Mouse (Mus musculus) stomach, embryonic 14.5 days (tissue): ENCODE data around the gene Ninl. TPM values are rescaled to one million over a fixed set of nuclear protein-coding genes. Genes with fewer than 3 reads are reported as not detected.

Experiments used
- ATAC-seq: fragments of 200-750 bp; cut with Nextera tagmentation; 2 replicates; pipeline ENCODE4 v1.8.0; 2017; ENCODE audit warnings: low read depth, moderate TSS enrichment; ENCODE audit not compliant: insufficient number of reproducible peaks, insufficient read depth, low FRiP score
- H3K27ac ChIP-seq: fragments of 300-500 bp; sonication (generic); 2 replicates; pipeline ENCODE4 v1.5.1; 2014; ENCODE audit warnings: mild to moderate bottlenecking, low read length, moderate library complexity, mixed read lengths
- H3K27me3 ChIP-seq: fragments of 300-500 bp; sonication (generic); 2 replicates; pipeline ENCODE4 v1.6.1; 2014; ENCODE audit warnings: low read length, control low read depth, mixed read lengths; ENCODE audit not compliant: control insufficient read depth, insufficient read depth
- H3K36me3 ChIP-seq: fragments of 300-500 bp; sonication (generic); 2 replicates; pipeline ENCODE4 v1.6.1; 2014; ENCODE audit warnings: mild to moderate bottlenecking, control low read depth, low read length, moderate library complexity, mixed read lengths; ENCODE audit not compliant: control insufficient read depth, insufficient read depth
- H3K4me1 ChIP-seq: fragments of 300-500 bp; sonication (generic); 2 replicates; pipeline ENCODE4 v1.6.1; 2014; ENCODE audit warnings: low read length, control low read depth, mixed read lengths; ENCODE audit not compliant: control insufficient read depth, insufficient read depth
- H3K4me2 ChIP-seq: fragments of 300-500 bp; sonication (generic); replicated peaks from 2 replicates; pipeline ENCODE4 v1.6.1; 2014; ENCODE audit warnings: low read depth, low read length, control low read depth
- H3K4me3 ChIP-seq: fragments of 300-500 bp; sonication (generic); 2 replicates; pipeline ENCODE4 v1.5.1; 2014; ENCODE audit warnings: low read depth, low read length, control low read depth
- H3K9ac ChIP-seq: fragments of 300-500 bp; sonication (generic); replicated peaks from 2 replicates; pipeline ENCODE4 v1.6.1; 2014; ENCODE audit warnings: low read depth, mild to moderate bottlenecking, control low read depth, low read length, moderate library complexity, mixed read lengths
- H3K9me3 ChIP-seq: fragments of 300-500 bp; sonication (generic); 2 replicates; pipeline ENCODE4 v1.6.1; 2016; ENCODE audit warnings: low read depth, low read length, control low read depth; ENCODE audit not compliant: control insufficient read depth
- WGBS: fragments of 180-500 bp; shearing (Covaris S2); extraction: QIAGEN DNeasy Blood & Tissue Kit; methylation state at CpG from one replicate; pipeline ENCODE4 v1.1.7; 2014; 5-methylcytosine and 5-hydroxymethylcytosine counted together
- polyA plus RNA-seq: library from polyadenylated mRNA; unstranded; fragments of >200 nt; fragmentation: Nextera tagmentation; extraction: Ambion mirVana; gene quantifications from 2 replicates; pipeline ENCODE4 v1.2.1, GENCODE M21; 2014

Ninl gene
- polyA plus RNA-seq: 13.0 and 14.0 TPM in 2 replicates

GRCm38 (mm10) chr2:151039232-151039695 is at the start of gene Ninl, which contains the start of gene Nanp:
Gene Ninl, minus strand, starts transcription at chr2:151039382.
Gene Nanp, minus strand, starts transcription at chr2:151039398.
- H3K9ac ChIP-seq: peak within 1 kb of the TSS; percentile 82
- H3K36me3 ChIP-seq: no peaks in the 10 kb centered on the region
- peak within 1 kb of the TSS; percentile 64 for H3K4me2 ChIP-seq
- peak within 1 kb of the TSS; percentile 77 for H3K27ac ChIP-seq
- peak; percentile 95 for ATAC-seq
- WGBS: under 1% methylated on average over 30 of the region's 34 CpGs
- H3K4me3 ChIP-seq: peak within 1 kb of the TSS; percentile 76
- H3K27me3 ChIP-seq: no peaks in the 10 kb centered on the region
- H3K4me1 ChIP-seq: peaks cover 8% of the 10 kb centered on the region
- H3K9me3 ChIP-seq: no peaks in the 10 kb centered on the region

- peak; percentile 18; the same call in 1 of the 2 replicates for ATAC-seq
- H3K9me3 ChIP-seq: no peaks in the 10 kb centered on the region
- 61% methylated on average over 1 of the region's 1 CpGs for WGBS
These were observed 17.5 kb upstream of the Ninl start for GRCm38 (mm10) chr2:151056637-151057036.

GRCm38 (mm10) chr2:151040411-151040810 is 1.2 kb upstream of the Ninl start:
- H3K4me1 ChIP-seq: peaks cover 8% of the 10 kb centered on the region
- no peak overlapping the region for H3K9ac ChIP-seq
- no peaks in the 10 kb centered on the region for H3K27me3 ChIP-seq
- no peak overlapping the region for H3K4me2 ChIP-seq
- H3K27ac ChIP-seq: no peak overlapping the region
- 84% methylated on average over 1 of the region's 1 CpGs for WGBS
- ATAC-seq: no peak
- no peaks in the 10 kb centered on the region for H3K36me3 ChIP-seq
- no peaks in the 10 kb centered on the region for H3K9me3 ChIP-seq
- no peak overlapping the region for H3K4me3 ChIP-seq

More at GRCm38 (mm10) chr2:151056637-151057036, 17.5 kb upstream of the Ninl start:
- Histone ChIP-seq H3K27me3 (no peaks in the 10 kb centered on the region), H3K27ac (no peak overlapping the region), H3K4me3 (no peak overlapping the region), H3K4me1 (no peaks in the 10 kb centered on the region), H3K36me3 (no peaks in the 10 kb centered on the region), H3K9ac (no peak overlapping the region), H3K4me2 (no peak overlapping the region)

- Histone ChIP-seq H3K4me2 (peak overlapping the region; percentile 64), H3K4me3 (peak overlapping the region; percentile 76), H3K9me3 (no peaks in the 10 kb centered on the region), H3K36me3 (no peaks in the 10 kb centered on the region), H3K9ac (peak overlapping the region; percentile 69), H3K4me1 (peaks cover 8% of the 10 kb centered on the region), H3K27me3 (no peaks in the 10 kb centered on the region), H3K27ac (no peak overlapping the region)
- 0 out of 2 replicates have a peak, but pooled peaks have one; percentile 3 for ATAC-seq
- 47% methylated on average over 8 of the region's 8 CpGs for WGBS
These were observed 544 bp upstream of the Ninl start for GRCm38 (mm10) chr2:151039726-151040125.

- peak; percentile 55 for ATAC-seq
These were observed 365 bp downstream of the Ninl start for GRCm38 (mm10) chr2:151038811-151039222.

GRCm38 (mm10) chr2:151037876-151038552 is 1.2 kb downstream of the Ninl start:
- 59% methylated on average over 18 of the region's 18 CpGs for WGBS
- Histone ChIP-seq H3K4me2 (peak overlapping the region; percentile 64), H3K9ac (peak overlapping the region; percentile 82), H3K4me3 (peak overlapping the region; percentile 76), H3K4me1 (peaks cover 8% of the 10 kb centered on the region), H3K36me3 (no peaks in the 10 kb centered on the region), H3K27ac (peak overlapping the region; percentile 6; the same call in 1 of the 2 replicates), H3K27me3 (no peaks in the 10 kb centered on the region), H3K9me3 (no peaks in the 10 kb centered on the region)
- 0 out of 2 replicates have a peak, but pooled peaks have one; percentile 34 for ATAC-seq

More at GRCm38 (mm10) chr2:151038811-151039222, 365 bp downstream of the Ninl start:
- WGBS: 0% methylated on average over 25 of the region's 30 CpGs
- Histone ChIP-seq H3K27me3 (no peaks in the 10 kb centered on the region), H3K4me3 (peak overlapping the region; percentile 76), H3K4me1 (peaks cover 8% of the 10 kb centered on the region), H3K36me3 (no peaks in the 10 kb centered on the region), H3K9me3 (no peaks in the 10 kb centered on the region), H3K4me2 (peak overlapping the region; percentile 64), H3K27ac (peak overlapping the region; percentile 77), H3K9ac (peak overlapping the region; percentile 82)

GRCm38 (mm10) chr2:151037292-151037691 is 1.9 kb downstream of the Ninl start:
- ATAC-seq: no peak
- H3K4me2 ChIP-seq: 0 out of 2 replicates have a peak overlapping the region, but pooled peaks have one; percentile 64
- H3K4me3 ChIP-seq: no peak overlapping the region
- H3K4me1 ChIP-seq: peaks cover 8% of the 10 kb centered on the region
- no peak overlapping the region for H3K9ac ChIP-seq
- H3K36me3 ChIP-seq: no peaks in the 10 kb centered on the region
- 100% methylated on average over 1 of the region's 1 CpGs for WGBS
- H3K27me3 ChIP-seq: no peaks in the 10 kb centered on the region
- no peaks in the 10 kb centered on the region for H3K9me3 ChIP-seq
- no peak overlapping the region for H3K27ac ChIP-seq

GRCm38 (mm10) chr2:151036721-151037120 is 2.5 kb downstream of the Ninl start:
- no peak overlapping the region for H3K27ac ChIP-seq
- peaks cover 8% of the 10 kb centered on the region for H3K4me1 ChIP-seq
- H3K4me2 ChIP-seq: no peak overlapping the region
- no peaks in the 10 kb centered on the region for H3K36me3 ChIP-seq
- no peaks in the 10 kb centered on the region for H3K27me3 ChIP-seq
- ATAC-seq: no peak
- H3K9me3 ChIP-seq: no peaks in the 10 kb centered on the region
- WGBS: 88% methylated on average over 2 of the region's 2 CpGs
- no peak overlapping the region for H3K9ac ChIP-seq
- H3K4me3 ChIP-seq: no peak overlapping the region
